In the genomic region with DNA sequence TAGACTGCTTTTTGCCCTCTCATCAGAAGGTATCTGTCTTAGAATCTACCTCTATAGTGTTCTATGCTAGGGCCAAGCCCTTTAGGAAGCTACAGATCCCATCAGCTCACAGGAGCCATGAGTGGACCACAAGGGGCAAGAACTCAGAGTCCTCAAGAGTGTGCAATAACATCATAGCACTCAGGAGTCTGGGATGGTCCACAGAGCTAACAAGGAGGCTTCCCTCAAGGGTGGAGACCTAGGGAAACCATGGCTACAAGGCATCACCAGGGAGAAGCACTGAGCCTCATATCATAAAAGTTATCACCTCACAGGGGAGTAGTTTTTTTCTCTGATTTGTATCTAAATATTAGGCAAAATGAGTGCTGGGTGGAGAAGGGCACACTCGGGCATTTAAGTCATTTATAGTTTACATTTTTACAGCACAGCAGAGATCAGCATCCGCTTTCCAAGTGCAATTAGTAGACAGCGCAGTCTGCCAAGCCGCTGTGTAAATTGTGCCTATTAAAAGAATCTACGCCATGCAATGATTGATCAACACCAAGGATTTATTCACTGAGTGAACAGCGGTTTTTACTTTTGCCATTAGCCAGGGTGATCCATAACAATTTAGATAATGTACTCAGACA, we compare ENCODE assay signal across 16 mouse cellular contexts.
"Had no signal": no experiment of that assay in that cellular context is flagged by ENCODE, and none has a peak within 500 bp of the region (broad histone marks: within the 10 kb centered on the region; RNA-seq: fewer than 3 reads in every experiment).

No protein-coding gene starts in this region.

- DNase-seq: lung, adult 2 months; lung, postnatal 14 days; right cerebral cortex, postnatal 14 days; thymus, adult 2 months; thymus, postnatal 25 days; thymus, postnatal 4 days had no signal

- H3K27ac ChIP-seq: liver, embryonic 14.5 days; lung, embryonic 15.5 days; macrophage; midbrain, embryonic 13.5 days; midbrain, embryonic 15.5 days; stomach, embryonic 15.5 days; stomach, postnatal 0 days had no signal

- H3K4me3 ChIP-seq: lung, embryonic 15.5 days; megakaryocyte, embryonic 14.5 days; midbrain, embryonic 13.5 days; midbrain, embryonic 15.5 days; stomach, embryonic 15.5 days had no signal

- ATAC-seq: lung, postnatal 0 days; midbrain, embryonic 13.5 days; midbrain, embryonic 15.5 days had no signal

- H3K4me1 ChIP-seq: lung, embryonic 15.5 days; megakaryocyte, embryonic 14.5 days; midbrain, embryonic 13.5 days; midbrain, embryonic 15.5 days; stomach, embryonic 15.5 days had no signal

- H3K9ac ChIP-seq: liver, embryonic 14.5 days; lung, embryonic 15.5 days; midbrain, embryonic 13.5 days; midbrain, embryonic 15.5 days; stomach, embryonic 15.5 days had no signal

- H3K9me3 ChIP-seq: lung, embryonic 15.5 days; midbrain, embryonic 13.5 days; midbrain, embryonic 15.5 days; stomach, embryonic 15.5 days had no signal

- H3K36me3 ChIP-seq: lung, embryonic 15.5 days; midbrain, embryonic 13.5 days; midbrain, embryonic 15.5 days; stomach, embryonic 15.5 days had no signal

- H3K27me3 ChIP-seq: lung, embryonic 15.5 days; megakaryocyte, embryonic 14.5 days; midbrain, embryonic 15.5 days; stomach, embryonic 15.5 days had no signal

- H3K4me2 ChIP-seq: lung, embryonic 15.5 days; midbrain, embryonic 11.5 days; midbrain, embryonic 13.5 days; midbrain, embryonic 15.5 days; stomach, embryonic 15.5 days had no signal
